Mouse (Mus musculus) small intestine, adult 2 months (tissue): Measurements from ENCODE around the gene Selenon.

ENCODE experiments used
- CTCF ChIP-seq: fragments of 200-500 bp; IDR thresholded peaks from 2 replicates; pipeline ENCODE4 v1.5.1; 2012; ENCODE audit warnings: low read depth, mild to moderate bottlenecking, control low read depth, inconsistent platforms, low read length, moderate library complexity, mixed read lengths; ENCODE audit not compliant: insufficient replicate concordance, insufficient read length; ENCODE audit errors: extremely low read depth
- POLR2A ChIP-seq: fragments of 200-500 bp; IDR thresholded peaks from 2 replicates; pipeline ENCODE4 v1.6.1; 2012; ENCODE audit warnings: low read depth, mild to moderate bottlenecking, control low read depth, inconsistent platforms, low read length, moderate library complexity

- TF ChIP-seq CTCF (no peak), POLR2A (no peak)
These were observed 49.4 kb upstream of the Selenon start for GRCm38 (mm10) chr4:134601404-134601803.
